Mouse (Mus musculus) MEL (cell line): Measurements from ENCODE around the gene Ipcef1.

Experiments used
- BHLHE40 ChIP-seq: IDR thresholded peaks from 2 replicates; pipeline ENCODE4 v1.6.1; 2012; ENCODE audit warnings: low read depth, mild to moderate bottlenecking, inconsistent platforms, low read length, improper control_type of control experiment, borderline replicate concordance
- CHD1 ChIP-seq: IDR thresholded peaks from 2 replicates; pipeline ENCODE4 v1.6.1; 2012; ENCODE audit warnings: low read depth, mild to moderate bottlenecking, inconsistent platforms, low read length, improper control_type of control experiment
- CHD2 ChIP-seq: IDR thresholded peaks from 2 replicates; pipeline ENCODE4 v1.6.1; 2011; ENCODE audit warnings: low read length, improper control_type of control experiment
- CTCF ChIP-seq, 3 experiments: IDR thresholded peaks in 2 of 3; conservative IDR thresholded peaks in 1 of 3; 2 replicates each; pipeline ENCODE4 v1.5.1; 2011 to 2012; ENCODE audit warnings: low read length in 3 of 3, low read depth in 2 of 3, mild to moderate bottlenecking in 2 of 3, improper control_type of control experiment in 1 of 3, inconsistent platforms in 1 of 3, mixed read lengths in 1 of 3, moderate library complexity in 1 of 3; ENCODE audit not compliant: control insufficient read depth in 1 of 3, insufficient read depth in 1 of 3, poor library complexity in 1 of 3, severe bottlenecking in 1 of 3
- GATA1 ChIP-seq: IDR thresholded peaks from 2 replicates; pipeline ENCODE4 v1.6.1; 2011; ENCODE audit warnings: low read depth, low read length, improper control_type of control experiment
- MAFK ChIP-seq: IDR thresholded peaks from 2 replicates; pipeline ENCODE4 v1.6.1; 2011; ENCODE audit warnings: low read depth, mild to moderate bottlenecking, low read length, improper control_type of control experiment, borderline replicate concordance
- MAX ChIP-seq: IDR thresholded peaks from 2 replicates; pipeline ENCODE4 v1.6.1; 2011; ENCODE audit warnings: low read length, improper control_type of control experiment
- MEF2A ChIP-seq: IDR thresholded peaks from 2 replicates; pipeline ENCODE4 v1.6.1; 2014; ENCODE audit warnings: low read depth, mild to moderate bottlenecking, inconsistent platforms, low read length, improper control_type of control experiment; ENCODE audit not compliant: poor library complexity, insufficient replicate concordance, severe bottlenecking; ENCODE audit errors: extremely low read depth
- MXI1 ChIP-seq: IDR thresholded peaks from 2 replicates; pipeline ENCODE4 v1.6.1; 2011; ENCODE audit warnings: mild to moderate bottlenecking, low read depth, low read length, improper control_type of control experiment
- POLR2A ChIP-seq, 2 experiments: IDR thresholded peaks; 2 replicates each; pipeline ENCODE4 v1.6.1; 2011 to 2012; ENCODE audit warnings: low read length in 2 of 2, mild to moderate bottlenecking in 2 of 2, control low read depth in 1 of 2, improper control_type of control experiment in 1 of 2, low read depth in 1 of 2, moderate library complexity in 1 of 2; ENCODE audit not compliant: control insufficient read depth in 1 of 2, insufficient read depth in 1 of 2, poor library complexity in 1 of 2
- USF1 ChIP-seq: IDR thresholded peaks from 2 replicates; pipeline ENCODE4 v1.6.1; 2014; ENCODE audit warnings: low read depth, mild to moderate bottlenecking, inconsistent platforms, low read length, improper control_type of control experiment, moderate library complexity
- ZC3H11A ChIP-seq: IDR thresholded peaks from 2 replicates; pipeline ENCODE4 v1.6.1; 2012; ENCODE audit warnings: low read depth, mild to moderate bottlenecking, inconsistent platforms, low read length, improper control_type of control experiment

GRCm38 (mm10) chr10:6998576-6999250, 53.6 kb downstream of the Ipcef1 start:
- TF ChIP-seq MAX (no peak), CHD2 (no peak), POLR2A (IDR thresholded peaks at IDR 0.05; ENCODE audit: control insufficient read depth in 1 of 2, insufficient read depth in 1 of 2, low read depth in 1 of 2, low read length in 2 of 2, poor library complexity in 1 of 2) (no peak), CTCF (IDR thresholded peaks at IDR 0.05 in 2 of 3, conservative IDR thresholded peaks at IDR 0.05 in 1 of 3; ENCODE audit: control insufficient read depth in 1 of 3, insufficient read depth in 1 of 3, low read depth in 2 of 3, low read length in 3 of 3, poor library complexity in 1 of 3, severe bottlenecking in 1 of 3) (no peak), USF1 (no peak), CHD1 (no peak), BHLHE40 (no peak), MXI1 (no peak), MEF2A (no peak), GATA1 (no peak), MAFK (no peak), ZC3H11A (no peak)
